Mouse (Mus musculus): ENCODE results near the gene Hist1h2bg. TPM values are rescaled to one million over a fixed set of nuclear protein-coding genes. Genes with fewer than 3 reads are reported as not detected.

Gene Hist1h2bg
- polyA plus RNA-seq (2015; fragmentation: Nextera tagmentation; extraction: Ambion mirVana), result 3.8 and 4.3 TPM in 2 replicates

DNA sequence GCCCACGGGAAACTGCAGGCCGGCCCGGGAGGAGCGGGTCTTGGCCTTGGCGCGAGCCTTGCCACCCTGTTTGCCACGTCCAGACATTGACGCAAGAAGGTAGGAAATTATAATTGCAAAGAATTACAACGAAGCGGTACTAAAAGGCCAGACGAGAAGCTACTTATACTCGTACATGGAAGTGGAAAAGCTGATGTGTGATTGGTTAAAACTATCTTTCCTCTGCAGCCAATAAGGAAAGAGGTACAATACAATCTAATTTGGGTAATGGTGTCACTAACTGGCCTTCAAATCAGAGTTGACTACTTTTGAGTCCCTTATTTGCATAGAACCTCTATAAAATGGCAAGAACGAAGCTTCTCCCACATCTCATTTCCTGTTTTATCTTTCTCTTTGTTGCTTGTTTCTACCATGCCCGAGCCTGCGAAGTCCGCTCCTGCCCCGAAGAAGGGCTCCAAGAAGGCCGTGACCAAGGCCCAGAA, at the start of gene Hist1h2bg, which contains the start of gene Hist1h2ae:
Gene Hist1h2bg (plus strand): TSS at position 375 of the 482 bp plus-strand sequence.
Gene Hist1h2ae (minus strand): TSS at position 199 of the 482 bp plus-strand sequence.

GRCm38 (mm10) chr13:23530901-23531875, 40.0 kb upstream of the Hist1h2bg start, which contains the start of gene Hist1h4h:
Gene Hist1h4h, plus strand, starts transcription at chr13:23531050.

GRCm38 (mm10) chr13:23533560-23534367, 37.4 kb upstream of the Hist1h2bg start, which contains the start of gene Hist1h2af:
Gene Hist1h2af, plus strand, starts transcription at chr13:23533906.

DNA sequence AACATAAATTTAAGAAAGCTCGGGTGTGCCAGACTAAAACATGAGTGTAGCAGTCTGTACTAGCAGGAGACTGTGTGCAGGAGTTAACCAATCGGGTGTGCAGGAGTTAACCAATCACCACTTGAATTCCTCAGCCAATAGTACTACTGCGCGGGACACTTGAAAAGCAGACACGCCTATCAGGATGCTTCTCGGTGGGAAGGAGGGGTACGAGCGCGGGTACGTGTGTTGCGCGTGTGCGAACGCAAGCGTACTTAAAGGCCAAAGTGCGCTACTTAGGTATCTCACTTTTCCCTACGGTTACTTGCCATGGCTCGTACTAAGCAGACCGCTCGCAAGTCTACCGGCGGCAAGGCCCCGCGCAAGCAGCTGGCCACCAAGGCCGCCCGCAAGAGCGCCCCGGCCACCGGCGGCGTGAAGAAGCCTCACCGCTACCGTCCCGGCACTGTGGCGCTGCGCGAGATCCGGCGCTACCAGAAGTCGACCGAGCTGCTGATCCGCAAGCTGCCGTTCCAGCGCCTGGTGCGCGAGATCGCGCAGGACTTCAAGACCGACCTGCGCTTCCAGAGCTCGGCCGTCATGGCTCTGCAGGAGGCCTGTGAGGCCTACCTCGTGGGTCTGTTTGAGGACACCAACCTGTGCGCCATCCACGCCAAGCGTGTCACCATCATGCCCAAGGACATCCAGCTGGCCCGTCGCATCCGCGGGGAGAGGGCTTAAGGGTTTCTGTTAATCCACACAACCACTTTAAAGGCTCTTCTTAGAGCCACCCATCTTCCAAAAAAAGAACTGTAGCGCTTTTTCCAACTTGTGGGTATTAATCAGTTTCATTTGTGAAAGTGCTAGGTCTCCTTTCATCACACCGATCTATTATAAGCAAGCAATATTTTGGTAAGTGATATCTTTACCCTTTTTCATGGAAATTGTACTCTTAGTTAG, 35.8 kb upstream of the Hist1h2bg start, which contains the start of gene Hist1h3g:
Gene Hist1h3g (plus strand): TSS at position 286 of the 939 bp plus-strand sequence.

DNA sequence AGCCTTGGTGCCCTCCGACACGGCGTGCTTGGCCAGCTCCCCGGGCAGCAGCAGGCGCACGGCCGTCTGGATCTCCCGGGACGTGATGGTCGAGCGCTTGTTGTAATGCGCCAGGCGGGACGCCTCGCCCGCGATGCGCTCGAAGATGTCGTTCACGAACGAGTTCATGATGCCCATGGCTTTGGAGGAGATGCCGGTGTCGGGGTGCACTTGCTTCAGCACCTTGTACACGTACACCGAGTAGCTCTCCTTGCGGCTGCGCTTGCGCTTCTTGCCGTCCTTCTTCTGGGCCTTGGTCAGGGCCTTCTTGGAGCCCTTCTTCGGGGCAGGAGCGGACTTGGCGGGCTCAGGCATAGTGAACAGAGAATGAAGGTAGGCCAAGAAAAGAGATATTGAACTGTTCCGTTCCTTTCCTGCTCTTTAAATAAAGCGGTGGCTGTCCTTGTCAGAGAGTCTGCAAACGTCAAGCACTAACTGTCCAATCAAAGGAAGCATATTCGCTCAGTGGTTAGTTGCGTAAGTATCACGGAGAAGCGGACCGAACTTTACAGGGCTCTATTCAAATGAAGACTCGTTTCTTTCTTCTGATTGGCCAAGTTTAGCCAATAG, 28.1 kb upstream of the Hist1h2bg start, which contains the start of gene Hist1h2bh:
Gene Hist1h2bh (minus strand): TSS at position 394 of the 609 bp plus-strand sequence.

DNA sequence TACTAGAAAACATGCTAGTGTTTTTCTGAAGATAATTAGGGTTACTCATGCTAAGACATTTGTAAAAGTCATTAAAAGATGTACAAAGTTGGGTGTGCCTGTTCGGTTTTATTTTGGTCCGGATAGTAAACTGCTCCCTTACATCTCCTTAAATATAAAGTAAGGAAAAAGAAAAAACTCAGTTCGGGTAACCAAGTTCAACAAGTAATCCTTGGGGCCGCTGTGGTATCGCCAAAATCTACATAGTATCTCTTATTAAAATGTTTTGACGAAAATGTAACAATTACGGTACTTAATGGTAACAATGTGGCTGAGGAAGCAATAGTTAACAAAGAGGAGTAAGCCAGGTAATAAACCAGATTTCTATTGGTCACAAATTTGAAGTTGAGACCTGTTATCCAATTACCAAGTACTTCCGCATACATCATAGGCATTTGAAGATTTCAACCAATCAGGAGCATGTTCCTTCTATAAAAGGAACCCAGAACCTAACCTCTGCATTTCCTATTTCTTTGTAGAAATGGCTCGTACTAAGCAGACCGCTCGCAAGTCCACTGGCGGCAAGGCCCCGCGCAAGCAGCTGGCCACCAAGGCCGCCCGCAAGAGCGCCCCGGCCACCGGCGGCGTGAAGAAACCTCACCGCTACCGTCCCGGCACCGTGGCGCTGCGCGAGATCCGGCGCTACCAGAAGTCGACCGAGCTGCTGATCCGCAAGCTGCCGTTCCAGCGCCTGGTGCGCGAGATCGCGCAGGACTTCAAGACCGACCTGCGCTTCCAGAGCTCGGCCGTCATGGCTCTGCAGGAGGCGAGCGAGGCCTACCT, 27.0 kb upstream of the Hist1h2bg start, which contains the start of gene Hist1h3f:
Gene Hist1h3f (plus strand): TSS at position 88 of the 822 bp plus-strand sequence.

GRCm38 (mm10) chr13:23551146-23551834, 19.9 kb upstream of the Hist1h2bg start, which contains the start of gene Hist1h4f:
Gene Hist1h4f, minus strand, starts transcription at chr13:23551648.

DNA sequence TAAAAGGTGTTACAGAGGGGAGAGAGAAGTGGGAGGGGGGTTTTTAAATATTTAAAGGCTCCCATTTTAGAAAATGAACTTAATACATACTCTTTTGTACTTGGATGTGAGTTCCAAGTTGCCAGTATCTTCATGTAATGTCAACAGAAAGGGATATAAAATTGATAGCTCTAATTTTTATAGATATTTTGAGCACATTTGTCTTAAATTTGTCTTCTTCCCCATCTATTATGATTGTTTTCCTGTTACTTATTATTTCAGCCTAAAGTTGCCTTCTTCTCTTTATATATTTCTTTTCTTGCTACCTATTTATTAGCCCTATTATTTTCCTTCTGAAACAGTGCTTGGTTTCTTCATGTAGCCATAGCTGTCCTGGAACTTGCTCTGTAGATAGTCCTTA, 18.2 kb upstream of the Hist1h2bg start, which contains the start of gene Hist1h1d:
Gene Hist1h1d (plus strand): TSS at position 301 of the 400 bp plus-strand sequence.

GRCm38 (mm10) chr13:23561883-23562659, 9.1 kb upstream of the Hist1h2bg start, which contains the start of gene Hist1h3e:
Gene Hist1h3e, minus strand, starts transcription at chr13:23562369.

DNA sequence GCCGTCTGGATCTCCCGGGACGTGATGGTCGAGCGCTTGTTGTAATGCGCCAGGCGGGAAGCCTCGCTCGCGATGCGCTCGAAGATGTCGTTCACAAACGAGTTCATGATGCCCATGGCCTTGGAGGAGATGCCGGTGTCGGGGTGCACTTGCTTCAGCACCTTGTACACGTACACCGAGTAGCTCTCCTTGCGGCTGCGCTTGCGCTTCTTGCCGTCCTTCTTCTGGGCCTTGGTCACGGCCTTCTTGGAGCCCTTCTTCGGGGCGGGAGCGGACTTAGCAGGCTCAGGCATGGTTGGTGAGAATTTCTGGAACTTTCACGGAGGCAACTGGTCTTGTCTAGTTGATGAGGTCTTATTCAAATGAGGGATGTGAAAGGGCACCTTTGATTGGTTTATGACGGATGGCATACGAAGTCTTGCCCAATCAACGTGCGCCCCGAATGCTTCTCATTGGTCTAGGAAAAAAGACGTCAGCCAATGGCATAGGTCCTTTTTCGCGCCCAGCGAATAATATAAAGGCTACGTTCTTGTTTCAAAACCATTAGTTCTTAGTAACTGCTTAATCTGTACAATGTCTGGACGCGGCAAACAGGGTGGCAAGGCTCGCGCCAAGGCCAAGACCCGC, 2.8 kb downstream of the Hist1h2bg start, which contains the start of the genes Hist1h2bf and Hist1h2ad:
Gene Hist1h2bf (minus strand): TSS at position 299 of the 627 bp plus-strand sequence.
Gene Hist1h2ad (plus strand): TSS at position 484 of the 627 bp plus-strand sequence.

GRCm38 (mm10) chr13:23575271-23575851, 4.2 kb downstream of the Hist1h2bg start, which contains the start of gene Hist1h3d:
Gene Hist1h3d, plus strand, starts transcription at chr13:23575763.

DNA sequence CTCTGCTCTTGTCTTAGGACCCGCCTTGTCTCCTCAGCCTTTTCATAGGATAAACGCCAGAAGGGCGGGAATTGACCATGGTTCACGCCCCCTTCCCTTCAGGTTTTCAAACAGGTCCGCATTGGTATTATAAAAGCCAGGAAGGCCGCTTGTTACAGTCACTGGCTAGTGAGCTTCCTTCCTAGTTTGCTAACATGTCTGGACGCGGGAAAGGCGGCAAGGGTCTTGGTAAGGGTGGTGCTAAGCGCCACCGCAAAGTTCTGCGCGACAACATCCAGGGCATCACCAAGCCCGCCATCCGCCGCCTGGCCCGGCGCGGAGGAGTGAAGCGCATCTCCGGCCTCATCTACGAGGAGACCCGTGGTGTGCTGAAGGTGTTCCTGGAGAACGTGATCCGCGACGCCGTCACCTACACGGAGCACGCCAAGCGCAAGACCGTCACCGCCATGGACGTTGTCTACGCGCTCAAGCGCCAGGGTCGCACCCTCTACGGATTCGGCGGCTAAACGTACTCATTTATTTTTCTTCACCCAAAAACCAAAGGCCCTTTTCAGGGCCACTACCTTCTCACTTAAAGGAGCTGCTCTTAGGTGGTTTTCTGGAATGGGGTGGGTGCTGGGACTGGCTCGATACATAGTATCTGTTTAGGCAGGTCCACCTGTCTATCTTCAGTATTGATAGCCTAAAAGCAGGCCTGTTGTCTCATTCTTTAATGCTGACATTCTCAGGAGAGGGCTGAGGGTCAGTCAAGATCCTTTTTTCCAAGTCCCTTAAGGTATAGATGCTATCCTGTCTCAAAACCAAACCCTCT, 10.4 kb downstream of the Hist1h2bg start, which contains the start of gene Hist1h4d:
Gene Hist1h4d (plus strand): TSS at position 191 of the 811 bp plus-strand sequence.

GRCm38 (mm10) chr13:23620733-23621531, 49.7 kb downstream of the Hist1h2bg start, which contains the start of gene Hist1h2be:
Gene Hist1h2be, minus strand, starts transcription at chr13:23621124.

All from skeletal muscle tissue, postnatal 0 days (tissue).